Mouse (Mus musculus) liver, embryonic 14.5 days (tissue): Measurements from ENCODE around the gene Rln1.

Experiments
- CTCF ChIP-seq: IDR thresholded peaks from 2 replicates; pipeline ENCODE4 v1.5.1; 2016; ENCODE audit warnings: antibody characterized with exemption, low read depth, control low read depth
- EP300 ChIP-seq: IDR thresholded peaks from 2 replicates; pipeline ENCODE4 v1.6.1; 2016; ENCODE audit warnings: antibody characterized with exemption, low read depth

- no peak for TF ChIP-seq CTCF
- no peak for TF ChIP-seq EP300
Measured at GRCm38 (mm10) chr19:29326822-29327552, 7.5 kb downstream of the Rln1 start.
